Mouse (Mus musculus) brain, embryonic 14.5 days (tissue): ENCODE results near the gene Ciao2a. TPM values are rescaled to one million over a fixed set of nuclear protein-coding genes. Genes with fewer than 3 reads are reported as not detected.
A peak's percentile ranks its signal among the peaks of the same experiment; 100 is the strongest.

Source experiments
- DNase-seq: peaks from one replicate; pipeline ENCODE4 v3.0.0-alpha.2; 2011; ENCODE audit warnings: low read depth
- CTCF ChIP-seq: fragments of 200-500 bp; IDR thresholded peaks from 2 replicates; pipeline ENCODE4 v1.5.1; 2012; ENCODE audit warnings: inconsistent platforms, mild to moderate bottlenecking, moderate library complexity, borderline replicate concordance; ENCODE audit not compliant: insufficient read depth, insufficient read length; ENCODE audit errors: extremely low read depth
- POLR2A ChIP-seq: fragments of 200-500 bp; IDR thresholded peaks from 2 replicates; pipeline ENCODE4 v1.6.1; 2012; ENCODE audit warnings: mild to moderate bottlenecking, inconsistent platforms, borderline replicate concordance; ENCODE audit not compliant: poor library complexity, insufficient read depth, insufficient read length, severe bottlenecking; ENCODE audit errors: extremely low read depth
- polyA plus RNA-seq: library from polyadenylated mRNA; depleted of rRNA; stranded (reverse); fragments of >200 nt; gene quantifications from 2 replicates; pipeline ENCODE4 v1.2.3, GENCODE M21; 2012; rRNA removed

Ciao2a gene
- 35.8 and 36.3 TPM in 2 replicates for polyA plus RNA-seq

- TF ChIP-seq CTCF (no peak), POLR2A (0 out of 2 replicates have a peak, but pooled peaks have one; percentile 8)
- peak; percentile 99 for DNase-seq
Observed at GRCm38 (mm10) chr9:66126456-66127192, at the start of gene Ciao2a, which contains the start of gene Snx1. Ciao2a (plus strand) TSS chr9:66126611. Snx1 (minus strand) TSS chr9:66126587.

GRCm38 (mm10) chr9:66078072-66078471 lies 48.3 kb upstream of the Ciao2a start:
- DNase-seq = no peak

GRCm38 (mm10) chr9:66078493-66078892 lies 47.9 kb upstream of the Ciao2a start:
- DNase-seq = peak; percentile 73

More at GRCm38 (mm10) chr9:66078072-66078471, 48.3 kb upstream of the Ciao2a start:
- TF ChIP-seq CTCF (no peak), POLR2A (no peak)

GRCm38 (mm10) chr9:66080804-66081459 lies 45.5 kb upstream of the Ciao2a start:
- DNase-seq = no peak
- TF ChIP-seq POLR2A = no peak
- TF ChIP-seq CTCF = no peak

More at GRCm38 (mm10) chr9:66078493-66078892, 47.9 kb upstream of the Ciao2a start:
- TF ChIP-seq CTCF (no peak), POLR2A (no peak)

GRCm38 (mm10) chr9:66081999-66082398 lies 44.4 kb upstream of the Ciao2a start:
- DNase-seq = no peak
- TF ChIP-seq POLR2A (no peak), CTCF (no peak)

GRCm38 (mm10) chr9:66084171-66084570 lies 42.2 kb upstream of the Ciao2a start:
- no peak for TF ChIP-seq POLR2A
- TF ChIP-seq CTCF = no peak
- no peak for DNase-seq

GRCm38 (mm10) chr9:66087062-66087461 lies 39.3 kb upstream of the Ciao2a start:
- TF ChIP-seq CTCF (no peak), POLR2A (no peak)
- no peak for DNase-seq

GRCm38 (mm10) chr9:66088411-66088810 lies 38.0 kb upstream of the Ciao2a start:
- no peak for TF ChIP-seq POLR2A
- peak; percentile 71 for TF ChIP-seq CTCF
- peak; percentile 58 for DNase-seq

- no peak for TF ChIP-seq POLR2A
- no peak for DNase-seq
Observed at GRCm38 (mm10) chr9:66090593-66091244, 35.7 kb upstream of the Ciao2a start.

GRCm38 (mm10) chr9:66091327-66092231 lies 34.8 kb upstream of the Ciao2a start:
- TF ChIP-seq POLR2A (no peak), CTCF (no peak)
- DNase-seq = no peak
